Mouse (Mus musculus) adrenal gland, adult (tissue): ENCODE data around the gene Nans.
A peak's percentile ranks its signal among the peaks of the same experiment; 100 is the strongest.

Source experiments
- DNase-seq, 2 experiments: peaks; one replicate each; pipeline ENCODE4 v3.0.0; 2022 to 2023; ENCODE audit warnings: low spot score in 1 of 2; ENCODE audit not compliant: inconsistent age in 2 of 2

Gene Nans

GRCm38 (mm10) chr4:46479081-46479480 is 10.0 kb upstream of the Nans start:
- no peak for DNase-seq

- peak; percentile 80 to 84 for DNase-seq
Measured at GRCm38 (mm10) chr4:46485696-46486417, 3.2 kb upstream of the Nans start.

- DNase-seq, result peak; percentile 65 to 77
Measured at GRCm38 (mm10) chr4:46487348-46487747, 1.7 kb upstream of the Nans start.

GRCm38 (mm10) chr4:46493071-46493470 is 4.0 kb downstream of the Nans start:
- peak in 1 of 2 experiments; percentile 14 for DNase-seq

GRCm38 (mm10) chr4:46495543-46495942 is 6.5 kb downstream of the Nans start:
- no peak for DNase-seq

GRCm38 (mm10) chr4:46497286-46497892 is 8.3 kb downstream of the Nans start:
- DNase-seq, result peak; percentile 69 to 92

GRCm38 (mm10) chr4:46498511-46498910 is 9.5 kb downstream of the Nans start:
- peak in 1 of 2 experiments; percentile 42 for DNase-seq

GRCm38 (mm10) chr4:46498976-46499375 is 9.9 kb downstream of the Nans start:
- peak; percentile 40 to 79 for DNase-seq

- peak in 1 of 2 experiments; percentile 22 for DNase-seq
Measured at GRCm38 (mm10) chr4:46502606-46503502, 13.8 kb downstream of the Nans start.

GRCm38 (mm10) chr4:46503881-46504280 is 14.8 kb downstream of the Nans start:
- no peak for DNase-seq

- DNase-seq, result peak in 1 of 2 experiments; percentile 33
Measured at GRCm38 (mm10) chr4:46505361-46506057, 16.5 kb downstream of the Nans start.

- DNase-seq, result peak; percentile 98
Measured at GRCm38 (mm10) chr4:46506801-46507610, 18.0 kb downstream of the Nans start.

- peak; percentile 85 to 95 for DNase-seq
Measured at GRCm38 (mm10) chr4:46507736-46508460, 18.9 kb downstream of the Nans start.

- no peak for DNase-seq
Measured at GRCm38 (mm10) chr4:46520491-46520890, 31.4 kb downstream of the Nans start.

GRCm38 (mm10) chr4:46521457-46521856 is 32.4 kb downstream of the Nans start:
- no peak for DNase-seq

- DNase-seq, result no peak
Measured at GRCm38 (mm10) chr4:46523324-46523723, 34.3 kb downstream of the Nans start.

GRCm38 (mm10) chr4:46526226-46526625 is 37.2 kb downstream of the Nans start:
- no peak for DNase-seq

GRCm38 (mm10) chr4:46526798-46527557 is 37.9 kb downstream of the Nans start:
- no peak for DNase-seq

- peak; percentile 51 to 79 for DNase-seq
Measured at GRCm38 (mm10) chr4:46527558-46527926, 38.5 kb downstream of the Nans start.
